Mouse (Mus musculus): Measurements from ENCODE around the gene Atrnl1.
"Not testable (repeated sequence)": the region's sequence is repeated elsewhere in the genome, so short reads cannot be mapped to it uniquely, and the experiment has no call there.

The Atrnl1 gene

DNA sequence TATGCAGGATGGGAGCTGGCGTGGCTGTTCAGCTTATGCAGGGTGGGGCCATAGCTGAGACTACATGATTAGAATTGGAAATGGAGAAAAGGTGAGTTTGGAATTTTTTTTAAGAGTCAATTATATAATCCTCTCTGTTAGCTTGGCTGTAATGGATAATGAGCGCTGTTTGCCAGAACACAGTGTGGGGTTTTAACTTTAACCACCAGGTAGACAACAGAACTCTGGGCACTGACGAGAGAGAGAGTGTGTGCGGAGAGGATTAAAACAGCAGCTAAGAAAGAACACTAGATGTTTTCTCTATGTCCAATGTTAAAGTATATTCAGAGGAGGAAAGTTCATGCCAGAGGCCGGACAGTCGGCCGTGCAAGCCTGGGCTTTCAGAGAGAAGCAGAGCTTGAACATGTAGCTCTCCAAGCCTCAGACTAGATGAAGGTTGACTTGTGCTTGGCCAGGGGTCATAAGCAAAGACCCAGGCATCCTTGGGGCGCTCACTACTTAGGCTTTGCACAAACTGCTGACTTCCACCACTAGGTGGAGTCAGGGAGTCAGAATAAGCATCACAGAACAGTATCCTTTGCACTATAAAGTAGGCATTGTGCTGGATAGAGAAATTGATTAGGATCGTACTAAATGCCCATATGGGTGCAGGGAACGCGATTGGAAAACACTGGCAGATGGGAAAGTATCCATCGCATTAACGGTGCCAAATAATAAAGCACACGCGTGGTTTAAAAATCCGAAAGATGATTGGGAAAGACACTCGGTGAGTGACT, 205.6 kb downstream of the Atrnl1 start:
- peak in 1 of 2 experiments; percentile 50 for DNase-seq (ENCODE audit: low spot score in 2 of 2)

DNA sequence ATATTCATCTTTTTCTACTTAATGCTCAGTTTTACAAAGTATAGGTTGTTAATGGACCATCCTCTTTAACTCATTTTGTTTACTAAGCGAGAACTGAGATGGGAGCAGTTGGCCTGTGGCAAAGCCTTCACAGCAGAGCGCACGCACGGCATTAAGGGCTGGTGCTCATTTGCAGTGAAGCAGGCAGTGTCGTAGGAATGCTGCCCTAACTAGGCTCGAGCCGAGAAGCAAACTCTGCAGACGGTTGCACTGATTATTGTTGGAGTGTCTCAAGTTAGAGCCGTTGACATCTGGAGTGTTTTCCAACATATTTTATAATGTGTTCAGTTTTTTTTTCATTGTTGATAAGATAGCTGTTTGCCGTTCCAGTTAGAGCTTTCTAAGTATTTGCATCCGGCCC, 206.9 kb downstream of the Atrnl1 start:
- no peak for DNase-seq (ENCODE audit: low spot score in 2 of 2)

DNA sequence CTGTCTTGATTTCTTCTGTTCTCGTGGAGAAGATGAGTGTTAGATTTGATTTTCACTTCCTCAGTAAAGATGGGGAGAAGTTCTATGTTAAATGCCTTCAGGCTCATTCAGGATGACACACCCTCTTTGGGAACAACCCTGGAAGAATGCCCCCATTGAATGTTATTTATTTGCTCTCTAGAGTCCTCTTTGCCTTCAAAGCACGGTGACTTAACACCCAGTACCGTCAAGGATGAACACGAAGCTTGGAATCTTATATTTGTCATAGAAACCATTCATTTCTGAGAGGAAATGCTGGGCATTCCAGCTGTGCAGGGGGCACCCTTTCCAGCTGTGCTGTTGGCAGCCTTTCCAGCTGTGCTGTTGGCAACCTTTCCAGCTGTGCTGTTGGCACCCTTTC, 212.6 kb downstream of the Atrnl1 start:
- no peak for DNase-seq (ENCODE audit: low spot score in 2 of 2)

DNA sequence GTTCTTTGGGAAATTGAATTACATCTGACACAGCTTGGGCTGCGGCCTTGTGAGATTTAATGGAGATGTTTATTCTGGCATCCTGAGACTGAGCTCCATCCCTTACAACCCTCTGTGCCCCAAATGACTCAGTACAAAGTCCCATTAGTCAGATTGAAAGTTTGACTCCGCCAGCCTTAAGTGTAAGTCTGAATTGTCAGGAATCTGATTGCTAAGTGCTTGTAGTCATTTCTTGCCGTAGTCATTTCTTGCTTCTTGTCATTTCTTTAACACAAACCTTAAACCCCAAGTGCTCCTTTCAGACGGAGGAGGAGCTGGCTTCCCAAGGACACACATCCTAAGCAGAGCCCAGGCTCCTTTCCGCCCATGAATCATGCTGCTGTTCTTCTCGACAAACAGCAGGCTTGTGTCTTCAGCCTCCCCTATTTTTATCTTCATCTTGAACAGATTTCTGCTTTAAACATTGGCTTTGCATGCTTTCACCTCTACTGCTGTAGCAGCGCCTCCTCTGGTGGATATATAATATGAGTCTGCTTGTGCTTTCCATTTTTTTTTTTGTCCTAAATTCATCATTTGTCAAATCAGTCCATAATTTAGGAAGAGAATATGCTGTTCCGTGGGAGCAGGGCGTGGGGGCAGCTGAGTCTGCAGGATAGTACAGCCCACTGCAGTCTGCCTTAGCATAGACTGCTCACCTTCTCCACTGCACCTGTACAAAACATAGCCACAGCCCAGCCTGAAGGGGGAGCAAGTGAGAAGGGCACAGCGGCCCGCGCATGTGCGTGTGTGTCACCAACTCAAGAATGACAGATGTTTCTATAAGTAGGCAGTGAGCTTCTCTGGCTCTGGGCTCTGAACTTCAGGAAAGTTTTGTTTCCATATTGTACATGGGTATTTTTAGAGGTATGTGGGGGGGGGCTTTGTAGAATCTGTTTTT, 214.7 kb downstream of the Atrnl1 start:
- peak in 1 of 2 experiments; percentile 17 for DNase-seq (ENCODE audit: low spot score in 2 of 2)

DNA sequence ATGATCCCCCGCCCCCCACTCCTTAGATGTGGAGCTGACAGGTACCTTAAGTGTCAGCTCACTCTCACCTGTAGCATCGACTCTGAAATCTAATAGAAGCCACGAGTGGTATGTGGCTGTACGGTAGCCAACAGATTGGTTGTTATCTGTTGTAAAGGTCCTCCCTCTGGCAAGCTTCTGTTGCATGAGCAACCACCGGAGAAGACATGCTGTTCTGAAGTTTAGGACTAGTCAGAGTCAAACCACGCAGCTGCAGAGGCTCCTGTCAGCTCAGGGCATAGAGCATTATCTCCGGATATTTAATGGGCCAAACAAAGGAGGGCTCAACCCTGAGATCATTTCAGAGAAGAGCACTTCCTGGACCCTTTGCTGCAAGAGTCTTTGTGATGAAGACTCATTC, 222.2 kb downstream of the Atrnl1 start:
- DNase-seq (ENCODE audit: low spot score in 2 of 2): no peak

DNA sequence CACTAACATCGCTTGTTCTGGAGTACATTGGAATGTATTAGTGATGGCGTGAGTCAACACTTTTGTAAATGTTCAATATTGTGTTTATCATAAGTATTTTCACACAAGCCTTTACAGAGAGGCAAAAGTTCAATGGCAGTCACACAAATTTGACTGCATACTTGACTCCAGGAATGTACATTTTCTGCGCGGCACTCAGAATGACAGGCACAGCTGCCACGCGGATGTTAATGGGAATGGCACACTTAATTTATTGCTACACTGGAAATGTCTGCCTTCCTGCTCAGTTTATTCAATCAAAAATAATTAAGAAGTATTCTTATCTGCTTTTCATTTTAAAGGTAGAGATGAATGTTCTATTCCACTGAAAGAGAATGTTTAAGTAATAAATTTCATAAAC, 227.0 kb downstream of the Atrnl1 start:
- no peak for DNase-seq (ENCODE audit: low spot score in 2 of 2)

DNA sequence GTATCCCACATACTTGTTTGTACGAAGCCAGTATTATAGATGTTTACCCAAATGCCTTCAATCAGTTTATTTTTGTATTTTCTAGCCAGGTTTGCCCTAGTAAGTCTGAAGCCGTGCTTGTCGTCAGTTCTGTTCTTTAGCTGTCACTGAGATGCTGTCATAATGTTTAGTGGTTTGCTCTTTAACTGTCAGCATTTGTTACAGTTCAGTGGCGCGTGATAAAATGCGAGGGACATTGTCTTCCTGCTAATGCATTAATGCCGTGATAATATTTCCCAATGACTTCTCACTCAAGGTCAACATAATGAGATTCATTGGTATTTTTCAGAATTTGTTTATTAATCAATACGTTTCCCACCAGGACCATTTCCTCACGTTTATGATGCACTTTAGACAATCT, 227.7 kb downstream of the Atrnl1 start:
- DNase-seq (ENCODE audit: low spot score in 2 of 2): no peak

DNA sequence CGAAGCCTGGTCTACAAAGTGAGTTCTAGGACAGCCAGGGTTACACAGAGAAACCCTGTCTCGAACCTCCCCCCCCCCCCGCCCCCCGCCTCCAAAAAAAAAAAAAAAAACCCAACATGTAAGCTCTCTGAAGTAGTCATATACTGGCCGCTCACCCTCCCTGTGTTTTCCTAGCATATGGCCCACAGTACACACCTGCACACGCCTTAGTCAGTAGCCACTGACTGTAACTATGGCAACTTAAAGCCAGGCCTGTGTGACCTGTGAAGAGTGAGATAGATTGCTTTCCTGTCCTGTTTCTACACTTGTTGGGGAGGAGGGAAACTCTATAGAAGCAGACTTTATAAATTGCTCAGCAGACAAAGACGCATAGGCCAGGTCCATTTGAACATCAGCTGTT, 239.1 kb downstream of the Atrnl1 start:
- DNase-seq (ENCODE audit: low spot score in 2 of 2): no peak

DNA sequence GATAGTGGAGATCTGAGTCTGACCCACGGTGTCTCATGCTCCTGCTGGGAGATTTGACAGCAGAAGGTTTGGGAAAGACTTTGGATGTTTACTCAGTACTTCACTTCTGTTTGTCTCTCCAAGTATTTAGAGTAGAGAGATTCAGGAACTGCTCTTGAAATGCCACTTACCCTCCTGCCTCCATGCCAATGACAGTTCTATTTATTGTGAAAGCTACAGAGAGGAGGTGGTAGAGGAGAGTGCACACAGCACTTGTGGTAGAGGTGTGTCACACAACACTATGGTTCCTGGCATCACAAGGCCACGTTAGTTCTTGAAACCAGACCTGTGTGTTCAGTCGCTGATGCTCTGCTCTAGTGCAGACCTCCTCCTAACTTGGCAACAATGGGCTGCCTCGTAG, 257.5 kb downstream of the Atrnl1 start:
- DNase-seq (ENCODE audit: low spot score in 2 of 2): no peak

DNA sequence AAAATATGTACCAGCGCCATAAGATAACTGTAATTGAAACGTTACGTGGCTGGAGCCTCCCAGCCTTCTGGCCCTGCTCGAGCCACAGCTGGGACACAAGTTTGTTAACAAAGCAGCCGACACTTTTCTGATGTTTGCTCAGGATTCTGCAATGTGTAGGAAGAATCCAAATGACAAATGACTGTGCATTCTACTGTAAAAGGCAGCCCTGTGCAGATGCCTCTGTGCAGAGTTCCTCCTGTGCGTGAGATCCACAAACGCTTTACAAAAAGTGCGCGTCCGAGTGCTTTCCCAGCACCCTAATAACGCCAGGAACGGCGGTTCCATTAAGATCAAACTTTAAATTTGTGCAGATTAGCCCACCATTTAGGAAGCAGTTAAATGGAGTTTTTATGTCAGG, 260.0 kb downstream of the Atrnl1 start:
- no peak for DNase-seq (ENCODE audit: low spot score in 2 of 2)

DNA sequence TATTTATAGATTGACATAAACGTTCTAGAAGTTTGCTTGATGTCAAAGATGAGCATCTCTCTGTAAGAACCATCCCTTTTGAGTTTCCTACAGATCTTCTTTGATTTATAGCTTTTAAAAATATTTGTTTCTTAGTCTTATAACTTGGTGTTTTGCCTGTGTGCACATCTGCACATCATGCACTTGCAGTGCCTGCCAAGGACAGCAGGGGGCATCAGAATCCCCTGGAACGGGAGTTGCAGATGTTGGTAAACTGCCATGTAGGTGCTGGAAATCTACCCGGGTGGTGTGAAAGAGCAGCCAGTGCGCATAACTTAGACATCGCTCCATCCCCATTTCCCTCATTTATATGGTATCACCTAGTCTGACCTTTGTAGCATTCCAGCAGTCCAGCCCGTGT, 265.2 kb downstream of the Atrnl1 start:
- DNase-seq (ENCODE audit: low spot score in 2 of 2): no peak

DNA sequence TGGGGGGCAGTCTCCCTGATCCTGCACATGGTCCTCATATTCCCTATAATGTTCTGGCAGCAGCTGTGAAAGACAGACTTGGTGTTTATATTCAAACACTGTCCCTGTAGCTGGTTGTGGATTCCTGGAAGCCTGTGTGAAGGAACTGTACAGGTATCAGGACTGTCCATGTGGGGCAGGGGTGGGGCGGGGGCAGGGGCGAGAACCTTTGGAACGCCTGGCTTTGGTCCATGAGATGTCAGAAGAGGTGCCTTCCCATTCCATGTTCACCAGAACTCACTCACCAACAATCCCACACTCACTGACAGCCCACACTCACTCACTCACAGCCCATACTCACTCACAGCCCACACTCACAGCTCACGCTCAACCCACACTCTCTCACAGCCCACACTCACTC, 266.5 kb downstream of the Atrnl1 start:
- DNase-seq (ENCODE audit: low spot score in 2 of 2): no peak

DNA sequence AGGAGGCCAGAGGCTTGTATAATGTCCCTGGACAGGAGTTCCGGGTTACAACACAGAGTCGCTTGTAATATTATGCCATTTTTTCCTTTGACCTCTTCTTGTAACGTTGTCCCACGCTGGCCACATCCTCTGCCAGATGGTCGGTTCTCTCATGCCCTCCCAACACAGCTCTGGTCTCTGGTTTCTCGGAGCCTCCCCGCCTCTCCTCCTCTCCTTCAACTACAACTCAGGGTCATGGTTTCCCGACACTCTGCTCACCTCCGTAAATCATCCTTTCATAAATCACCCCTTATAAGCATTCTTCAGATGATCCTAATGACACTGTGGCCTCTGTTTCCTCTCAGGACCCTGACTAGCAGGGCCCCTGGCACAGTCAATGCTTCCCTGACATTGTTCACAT, 267.7 kb downstream of the Atrnl1 start:
- no peak for DNase-seq (ENCODE audit: low spot score in 2 of 2)

DNA sequence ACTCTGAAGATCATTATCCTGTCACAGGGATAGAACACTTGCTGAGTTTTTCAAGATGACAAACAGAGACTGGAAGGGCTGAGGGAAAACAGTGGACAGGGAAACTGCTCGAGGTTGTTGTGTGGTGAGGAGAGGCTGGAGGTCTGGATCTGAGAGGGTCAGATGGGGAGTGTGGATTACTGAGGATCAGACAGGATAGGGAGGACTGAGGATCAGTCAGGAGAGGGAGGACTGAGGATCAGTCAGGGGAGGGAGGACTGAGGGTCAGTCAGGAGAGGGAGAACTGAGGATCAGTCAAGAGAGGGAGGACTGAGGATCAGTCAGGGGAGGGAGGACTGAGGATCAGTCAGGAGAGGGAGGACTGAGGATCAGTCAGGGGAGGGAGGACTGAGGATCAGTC, 269.0 kb downstream of the Atrnl1 start:
- DNase-seq (ENCODE audit: low spot score in 2 of 2): not testable (repeated sequence)

DNA sequence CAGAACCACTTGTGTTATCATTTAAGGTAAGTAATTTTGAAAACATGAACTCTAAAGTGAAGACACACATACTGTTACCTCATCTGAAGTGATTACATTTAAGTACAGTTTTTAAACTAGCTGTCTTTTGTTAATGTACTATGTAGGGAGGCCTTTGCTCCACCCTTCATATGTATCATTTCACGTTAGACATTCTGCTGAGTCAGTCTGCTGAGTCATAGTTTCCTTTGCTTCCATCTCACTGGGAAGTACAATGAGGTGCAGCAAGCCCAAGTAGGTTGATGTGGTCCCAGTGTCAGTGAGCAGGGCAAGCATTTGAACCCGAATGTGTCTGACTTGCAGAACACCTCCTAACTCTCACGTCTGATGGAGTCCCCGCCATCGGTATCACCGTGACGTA, 271.1 kb downstream of the Atrnl1 start:
- no peak for DNase-seq (ENCODE audit: low spot score in 2 of 2)

DNA sequence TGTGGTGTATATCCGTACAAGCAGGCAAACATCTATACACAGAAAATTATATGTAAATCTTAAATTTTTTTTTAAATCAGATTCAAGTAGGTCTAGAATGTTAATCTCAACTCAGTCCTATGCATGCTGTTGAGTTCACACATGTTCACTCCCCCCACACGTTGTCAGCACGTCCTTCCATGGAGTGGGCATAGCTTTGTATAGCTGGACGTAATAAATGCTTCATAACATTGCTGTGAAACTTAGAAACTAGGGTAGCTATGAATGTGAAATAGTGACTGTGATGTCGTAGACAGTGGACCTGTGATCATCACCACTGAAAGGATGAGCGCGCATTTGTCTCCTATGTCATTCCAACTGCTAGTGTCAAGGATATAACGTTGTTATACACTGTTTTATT, 278.0 kb downstream of the Atrnl1 start:
- DNase-seq (ENCODE audit: low spot score in 2 of 2): no peak

DNA sequence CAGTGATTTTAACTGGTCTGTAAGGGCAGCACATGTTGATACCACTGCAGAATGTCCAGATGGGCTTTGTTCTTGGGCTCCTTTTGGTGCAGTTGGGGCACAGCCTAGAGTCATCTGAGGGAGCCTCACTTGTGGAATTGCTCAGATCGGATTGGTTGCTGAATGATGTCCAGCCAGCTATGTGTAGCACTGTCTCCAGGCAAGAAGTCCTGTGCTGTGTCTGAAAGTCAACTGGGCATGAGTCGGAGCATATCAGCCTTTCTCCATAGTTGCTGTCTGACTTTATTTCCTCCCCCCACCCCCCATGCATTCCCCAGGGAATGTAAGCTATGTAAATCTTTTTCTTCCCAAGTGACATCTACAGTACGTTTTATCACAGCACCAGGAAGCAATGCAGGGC, 278.9 kb downstream of the Atrnl1 start:
- no peak for DNase-seq (ENCODE audit: low spot score in 2 of 2)

DNA sequence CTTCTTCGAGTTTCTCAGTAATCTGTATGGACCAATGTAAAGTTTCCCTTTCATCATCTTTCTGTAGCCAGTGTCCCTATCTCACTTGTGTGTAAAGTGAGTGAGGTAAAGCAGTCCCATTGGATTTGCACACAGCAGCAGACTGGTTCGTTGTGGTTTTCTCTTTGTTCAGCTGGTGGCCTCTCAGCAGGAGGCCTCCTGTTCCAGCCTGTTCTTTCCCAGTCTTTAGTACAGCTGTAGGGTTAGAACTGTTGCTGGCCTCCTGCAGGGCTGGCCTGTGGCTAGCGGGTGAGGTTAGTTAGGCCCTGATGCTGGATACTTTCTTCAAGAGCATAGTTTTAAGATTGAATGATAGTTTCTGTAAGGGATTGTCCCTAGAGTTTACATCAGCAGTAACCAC, 280.1 kb downstream of the Atrnl1 start:
- DNase-seq (ENCODE audit: low spot score in 2 of 2): no peak

DNA sequence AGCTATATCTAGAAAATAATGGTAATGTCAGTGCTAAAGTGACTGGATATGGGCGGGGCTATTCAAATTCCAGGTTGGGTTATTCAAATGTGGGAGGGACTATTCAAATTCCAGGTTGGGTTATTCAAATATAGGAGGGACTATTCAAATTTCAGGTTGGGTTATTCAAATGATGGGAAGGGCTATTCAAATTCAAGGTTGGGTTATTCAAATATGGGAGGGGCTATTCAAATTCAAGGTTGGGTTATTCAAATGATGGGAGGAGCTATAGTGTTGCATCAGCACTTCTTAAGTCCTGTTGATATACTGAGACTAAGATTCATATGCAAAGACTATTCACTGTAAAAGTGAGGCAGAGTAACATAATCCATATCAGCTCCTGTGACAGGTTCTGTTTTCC, 283.4 kb downstream of the Atrnl1 start:
- DNase-seq (ENCODE audit: low spot score in 2 of 2): no peak

DNA sequence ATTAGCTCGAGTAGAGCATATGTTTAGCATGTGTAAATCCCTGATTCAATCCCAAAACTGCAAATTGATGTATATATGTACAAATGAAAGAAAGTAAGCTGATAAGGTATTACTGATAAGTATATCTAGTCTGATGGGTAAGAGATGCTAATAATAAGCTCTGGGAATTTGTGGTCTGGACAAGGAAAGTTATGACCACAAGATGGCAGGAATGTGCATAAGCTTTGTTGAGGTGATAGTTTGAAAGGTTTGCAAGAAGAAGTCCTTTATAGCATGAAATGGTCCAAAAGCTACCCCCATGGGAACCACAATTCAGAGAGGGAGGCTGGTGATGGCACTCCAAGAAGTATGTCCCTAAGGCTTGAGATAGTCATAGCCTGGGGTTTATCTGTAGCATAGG, 289.2 kb downstream of the Atrnl1 start:
- no peak for DNase-seq (ENCODE audit: low spot score in 2 of 2)

DNA sequence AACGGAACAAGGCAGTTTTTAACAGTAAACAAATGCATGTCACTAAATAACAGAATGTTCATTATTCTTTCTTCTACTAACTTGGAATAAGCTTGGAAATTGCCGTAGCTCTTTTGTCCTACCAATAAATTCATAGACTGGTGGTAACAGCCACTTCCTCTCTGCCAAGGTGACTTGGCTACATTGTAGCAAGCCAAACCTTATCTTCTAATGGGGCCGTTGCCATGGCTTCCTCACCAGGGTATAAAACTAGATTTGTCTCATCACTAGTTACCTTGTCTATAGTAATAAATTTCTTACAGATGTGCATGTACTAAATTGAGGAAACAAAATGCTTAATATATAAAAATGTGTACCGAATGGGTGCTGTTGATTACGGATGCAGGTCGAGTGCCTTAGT, 298.6 kb downstream of the Atrnl1 start:
- no peak for DNase-seq (ENCODE audit: low spot score in 2 of 2)

DNA sequence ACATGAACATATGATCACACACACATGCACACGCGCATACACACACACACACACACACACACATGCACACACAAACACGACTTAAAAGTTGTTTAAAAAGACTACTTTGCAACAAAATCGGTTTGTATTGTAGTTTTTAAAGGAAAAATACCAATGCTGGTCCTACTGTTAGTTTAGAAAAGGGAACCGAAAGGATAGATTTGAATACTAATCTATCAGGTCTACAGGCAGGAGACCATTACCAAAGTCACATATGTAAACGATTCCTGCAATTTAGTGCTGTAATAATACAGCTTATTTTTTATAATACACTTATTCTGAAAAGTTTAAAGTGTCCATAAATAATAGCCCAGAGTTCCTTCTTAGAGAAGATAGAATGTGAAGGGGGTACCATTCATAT, 299.8 kb downstream of the Atrnl1 start:
- no peak for DNase-seq (ENCODE audit: low spot score in 2 of 2)

DNA sequence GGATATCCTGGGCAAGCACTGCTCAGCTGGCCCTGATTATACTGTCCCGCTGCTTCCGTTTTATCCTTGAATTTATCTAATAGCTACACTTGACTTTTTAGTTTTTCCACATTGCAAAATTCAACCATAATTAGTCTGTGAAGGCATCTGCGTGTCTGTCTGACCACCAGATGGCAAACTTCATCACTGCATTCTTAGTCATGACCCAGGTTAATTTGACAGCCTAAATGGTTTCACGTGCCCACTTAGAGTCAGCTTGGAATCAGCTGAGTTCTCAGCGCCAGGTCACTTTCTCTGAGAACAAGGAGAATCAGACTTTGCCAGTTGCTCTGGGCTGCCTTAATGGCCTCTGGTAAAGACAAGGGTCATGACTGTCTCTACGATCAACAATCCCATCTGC, 305.5 kb downstream of the Atrnl1 start:
- DNase-seq (ENCODE audit: low spot score in 2 of 2): no peak

Measured in frontal cortex, postnatal 10 days (tissue).